Mouse (Mus musculus) limb, embryonic 12.5 days (tissue): ENCODE data around the gene Gpx5. TPM values are rescaled to one million over a fixed set of nuclear protein-coding genes. Genes with fewer than 3 reads are reported as not detected.

Source experiments
- ATAC-seq: fragments of 200-750 bp; cut with Nextera tagmentation; 2 replicates; pipeline ENCODE4 v1.8.0; 2017; ENCODE audit warnings: low read depth, moderate TSS enrichment; ENCODE audit not compliant: insufficient number of reproducible peaks, insufficient read depth, low FRiP score, low TSS enrichment
- H3K27ac ChIP-seq: fragments of 300-500 bp; sonication (generic); 2 replicates; pipeline ENCODE4 v1.5.1; 2016; ENCODE audit warnings: mild to moderate bottlenecking, moderate library complexity
- H3K27me3 ChIP-seq: fragments of 300-500 bp; sonication (generic); 2 replicates; pipeline ENCODE4 v1.6.1; 2016; ENCODE audit warnings: mild to moderate bottlenecking, moderate library complexity
- H3K36me3 ChIP-seq: fragments of 300-500 bp; sonication (generic); 2 replicates; pipeline ENCODE4 v1.6.1; 2016; ENCODE audit warnings: mild to moderate bottlenecking, moderate library complexity
- H3K4me1 ChIP-seq: fragments of 300-500 bp; sonication (generic); replicated peaks from 2 replicates; pipeline ENCODE4 v1.6.1; 2016
- H3K4me2 ChIP-seq: fragments of 300-500 bp; sonication (generic); 2 replicates; pipeline ENCODE4 v1.6.1; 2016; ENCODE audit warnings: mild to moderate bottlenecking, moderate library complexity
- H3K4me3 ChIP-seq: fragments of 300-500 bp; sonication (generic); replicated peaks from 2 replicates; pipeline ENCODE4 v1.5.1; 2016; ENCODE audit warnings: mild to moderate bottlenecking
- H3K9ac ChIP-seq: fragments of 300-500 bp; sonication (generic); replicated peaks from 2 replicates; pipeline ENCODE4 v1.6.1; 2016; ENCODE audit warnings: mild to moderate bottlenecking, moderate library complexity
- H3K9me3 ChIP-seq: fragments of 300-500 bp; sonication (generic); 2 replicates; pipeline ENCODE4 v1.6.1; 2016; ENCODE audit warnings: mild to moderate bottlenecking, moderate library complexity
- WGBS: fragments of 180-500 bp; shearing (Covaris S2); methylation state at CpG from one replicate; pipeline ENCODE4 v1.1.7; 2016; 5-methylcytosine and 5-hydroxymethylcytosine counted together
- polyA plus RNA-seq: library from polyadenylated mRNA; unstranded; fragments of >200 nt; fragmentation: Nextera tagmentation; extraction: Ambion mirVana; gene quantifications from 2 replicates; pipeline ENCODE4 v1.2.1, GENCODE M21; 2016

The Gpx5 gene
- polyA plus RNA-seq, result not detected in 2 replicates

DNA sequence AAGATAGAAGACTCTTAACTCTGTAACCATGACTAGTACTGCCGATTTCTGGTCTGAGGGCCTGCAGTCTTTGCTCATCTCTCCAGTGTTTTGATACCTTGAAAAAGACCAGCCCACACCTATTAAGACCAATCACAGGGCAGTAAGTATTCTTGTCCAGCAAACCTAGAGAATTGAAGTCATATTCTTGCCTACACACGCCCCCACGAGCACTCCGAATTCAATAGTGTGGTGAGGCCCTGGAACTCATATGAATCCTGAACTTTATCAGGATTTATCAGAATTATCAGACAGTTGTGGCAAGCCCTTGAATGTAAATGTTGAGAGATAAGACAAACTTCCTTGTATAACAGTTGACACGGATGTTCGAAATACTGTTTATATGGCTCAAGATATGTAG, at the start of gene Gpx5:
TSS of gene Gpx5 (minus strand) at position 101 of the 400 bp plus-strand sequence.
- no peak within 1 kb of the TSS for H3K27ac ChIP-seq
- H3K27me3 ChIP-seq, result no peaks in the 10 kb centered on the region; the same call in 1 of the 2 replicates
- H3K9ac ChIP-seq, result no peak within 1 kb of the TSS
- H3K4me3 ChIP-seq, result no peak within 1 kb of the TSS
- H3K9me3 ChIP-seq, result no peaks in the 10 kb centered on the region
- ATAC-seq, result no peak
- H3K36me3 ChIP-seq, result no peaks in the 10 kb centered on the region
- 94% methylated on average over 6 of the region's 6 CpGs for WGBS
- H3K4me1 ChIP-seq, result no peaks in the 10 kb centered on the region
- no peak within 1 kb of the TSS for H3K4me2 ChIP-seq

DNA sequence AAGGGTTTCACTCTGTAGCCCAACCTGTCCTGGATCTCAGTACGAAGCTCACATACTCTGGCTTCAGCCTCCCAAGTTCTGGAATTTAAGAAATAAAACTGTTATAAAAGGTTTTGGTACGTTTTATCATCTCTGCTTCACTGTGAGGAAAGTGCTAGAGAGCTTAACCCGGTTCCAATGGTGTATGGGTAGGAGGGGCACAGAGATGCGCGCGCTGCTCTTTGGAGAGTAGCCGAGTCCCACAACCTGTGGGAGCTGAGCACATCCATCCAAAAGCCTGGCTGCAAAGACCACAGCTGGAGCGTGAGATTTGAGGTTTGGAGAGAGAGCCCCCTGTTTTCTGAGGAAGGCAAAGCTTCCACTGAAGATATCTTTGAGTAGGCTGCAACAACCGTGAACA, 34.9 kb upstream of the Gpx5 start:
- H3K36me3 ChIP-seq, result no peaks in the 10 kb centered on the region
- peak; percentile 67; the same call in 1 of the 2 replicates for ATAC-seq
- H3K9ac ChIP-seq, result peak overlapping the region; percentile 37; the same call in 1 of the 2 replicates
- peak overlapping the region; percentile 69 for H3K4me2 ChIP-seq
- H3K9me3 ChIP-seq, result no peaks in the 10 kb centered on the region
- H3K27me3 ChIP-seq, result peaks cover 8% of the 10 kb centered on the region; the same call in 1 of the 2 replicates
- H3K27ac ChIP-seq, result no peak overlapping the region
- WGBS, result under 1% methylated on average over 9 of the region's 9 CpGs
- no peaks in the 10 kb centered on the region for H3K4me1 ChIP-seq
- H3K4me3 ChIP-seq, result peak overlapping the region; percentile 46

DNA sequence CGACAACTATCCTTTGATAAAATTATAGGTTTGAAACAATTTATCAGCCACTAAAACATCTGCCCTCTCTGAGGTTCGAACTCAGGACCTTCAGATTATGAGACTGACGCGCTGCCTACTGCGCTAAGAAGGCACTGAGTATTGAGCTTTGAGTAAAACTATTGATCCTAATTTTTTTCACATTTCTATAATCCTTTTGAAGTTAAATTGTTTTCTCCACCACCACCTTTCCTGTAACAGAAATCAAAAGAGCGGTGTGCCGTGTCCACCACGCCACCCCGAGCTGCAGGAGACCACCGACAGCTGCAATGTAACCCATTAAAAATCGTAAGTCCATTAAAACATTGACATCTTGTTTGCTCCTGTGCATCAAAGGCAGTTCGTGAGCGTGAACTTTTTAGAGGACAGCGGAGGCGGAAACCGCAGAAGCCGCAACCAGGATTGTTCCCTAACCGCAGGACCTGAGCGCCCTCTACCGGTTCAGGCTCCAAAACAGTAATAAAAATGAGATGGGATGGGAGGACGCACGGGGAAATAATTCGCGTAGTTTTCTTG, 34.2 kb upstream of the Gpx5 start:
- Histone ChIP-seq H3K9ac (0 out of 2 replicates have a peak overlapping the region, but pooled peaks have one; percentile 32), H3K27ac (no peak overlapping the region), H3K27me3 (peaks cover 11% of the 10 kb centered on the region; the same call in 1 of the 2 replicates), H3K36me3 (no peaks in the 10 kb centered on the region), H3K4me3 (peak overlapping the region; percentile 46), H3K4me2 (peak overlapping the region; percentile 69), H3K4me1 (no peaks in the 10 kb centered on the region), H3K9me3 (no peaks in the 10 kb centered on the region)
- 1% methylated on average over 24 of the region's 24 CpGs for WGBS
- ATAC-seq, result peak; percentile 66; the same call in 1 of the 2 replicates

DNA sequence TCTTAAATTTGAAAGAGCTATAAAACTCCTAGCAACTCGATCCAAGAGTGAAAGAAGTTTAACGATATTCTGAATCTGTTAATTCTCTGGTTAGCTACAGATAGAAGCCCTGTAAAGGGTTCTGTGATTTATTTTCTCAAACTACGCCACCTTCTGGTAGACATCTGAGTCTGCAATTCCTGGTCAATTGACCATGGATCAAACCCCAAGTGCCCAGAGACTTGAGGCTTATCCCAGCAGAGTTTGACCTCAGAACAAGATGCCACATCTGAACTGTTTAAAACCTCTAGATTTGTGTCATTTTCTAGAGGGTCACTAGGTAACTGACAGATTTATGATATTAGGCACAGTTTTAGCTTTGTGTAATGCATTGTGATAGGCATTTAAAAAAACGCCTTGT, 33.7 kb upstream of the Gpx5 start:
- WGBS, result 6% methylated on average over 4 of the region's 4 CpGs
- Histone ChIP-seq H3K27me3 (peaks cover 13% of the 10 kb centered on the region; the same call in 1 of the 2 replicates), H3K9ac (no peak overlapping the region), H3K4me2 (peak overlapping the region; percentile 69), H3K27ac (no peak overlapping the region), H3K4me1 (no peaks in the 10 kb centered on the region), H3K36me3 (no peaks in the 10 kb centered on the region), H3K9me3 (no peaks in the 10 kb centered on the region), H3K4me3 (no peak overlapping the region)
- ATAC-seq, result no peak

DNA sequence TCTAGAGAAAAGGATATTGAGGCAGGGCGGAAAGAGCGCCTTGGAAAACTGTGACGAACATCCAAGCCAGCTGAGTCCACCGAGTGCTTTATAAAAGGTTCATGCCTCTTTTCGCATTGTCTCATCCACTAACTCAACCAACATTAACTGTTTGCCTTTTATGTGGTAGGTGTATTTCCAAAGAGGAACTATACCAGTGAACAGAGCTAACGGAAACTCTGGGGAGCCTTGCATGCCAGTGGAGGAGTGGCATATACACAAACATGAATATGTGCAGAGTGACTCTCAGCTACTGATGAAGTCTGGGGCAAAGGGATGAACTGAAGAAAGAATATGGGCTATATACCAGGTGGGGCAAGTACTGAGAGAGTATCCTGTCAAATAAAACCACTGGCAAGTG, 30.9 kb upstream of the Gpx5 start:
- 74% methylated on average over 6 of the region's 6 CpGs for WGBS

DNA sequence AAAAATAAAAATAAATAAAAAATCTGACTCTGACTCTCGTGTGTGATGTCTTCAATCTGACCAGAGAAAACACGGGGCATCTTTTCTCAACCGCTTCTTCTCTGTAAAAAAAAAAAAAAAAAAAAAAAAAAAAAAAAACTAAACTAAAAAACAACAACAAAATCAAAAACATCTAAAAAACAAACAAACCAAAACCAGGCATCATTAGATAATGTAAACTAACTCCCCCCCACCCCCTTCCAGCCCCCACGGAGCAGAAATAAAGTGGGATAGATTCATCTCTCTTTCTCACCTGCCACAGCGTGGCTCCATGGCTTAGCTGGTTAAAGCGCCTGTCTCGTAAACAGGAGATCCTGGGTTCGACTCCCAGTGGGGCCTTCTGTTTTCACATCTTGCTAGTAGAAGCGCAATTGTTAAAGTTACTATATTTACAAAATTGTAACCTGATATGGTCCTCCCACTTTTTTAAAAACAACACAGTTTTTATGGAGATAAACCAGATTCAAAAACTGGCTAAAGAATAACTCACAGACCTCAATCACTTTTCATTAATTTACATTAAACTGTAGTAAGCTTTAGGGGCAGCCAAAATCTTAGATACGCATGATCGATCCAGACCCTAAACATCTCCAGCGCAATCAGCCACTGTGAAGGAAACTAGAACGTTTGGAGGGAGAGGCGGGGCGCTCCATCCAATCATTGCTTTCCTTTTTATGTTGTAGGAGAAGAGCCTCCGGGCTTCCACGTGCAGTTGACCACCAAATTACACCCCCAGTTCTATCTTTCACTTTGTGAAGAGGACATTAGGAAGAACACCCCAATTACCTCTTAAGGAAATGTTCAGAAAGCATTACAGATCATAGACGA, 30.2 kb upstream of the Gpx5 start:
- WGBS, result 16% methylated on average over 18 of the region's 18 CpGs

More for the DNA sequence above, 30.9 kb upstream of the Gpx5 start:
- H3K4me1 ChIP-seq, result no peaks in the 10 kb centered on the region
- H3K27ac ChIP-seq, result no peak overlapping the region
- peak overlapping the region; percentile 55; the same call in 1 of the 2 replicates for H3K4me2 ChIP-seq
- ATAC-seq, result no peak
- no peaks in the 10 kb centered on the region for H3K9me3 ChIP-seq
- H3K4me3 ChIP-seq, result no peak overlapping the region
- peaks cover 13% of the 10 kb centered on the region for H3K27me3 ChIP-seq
- H3K9ac ChIP-seq, result no peak overlapping the region
- H3K36me3 ChIP-seq, result no peaks in the 10 kb centered on the region

DNA sequence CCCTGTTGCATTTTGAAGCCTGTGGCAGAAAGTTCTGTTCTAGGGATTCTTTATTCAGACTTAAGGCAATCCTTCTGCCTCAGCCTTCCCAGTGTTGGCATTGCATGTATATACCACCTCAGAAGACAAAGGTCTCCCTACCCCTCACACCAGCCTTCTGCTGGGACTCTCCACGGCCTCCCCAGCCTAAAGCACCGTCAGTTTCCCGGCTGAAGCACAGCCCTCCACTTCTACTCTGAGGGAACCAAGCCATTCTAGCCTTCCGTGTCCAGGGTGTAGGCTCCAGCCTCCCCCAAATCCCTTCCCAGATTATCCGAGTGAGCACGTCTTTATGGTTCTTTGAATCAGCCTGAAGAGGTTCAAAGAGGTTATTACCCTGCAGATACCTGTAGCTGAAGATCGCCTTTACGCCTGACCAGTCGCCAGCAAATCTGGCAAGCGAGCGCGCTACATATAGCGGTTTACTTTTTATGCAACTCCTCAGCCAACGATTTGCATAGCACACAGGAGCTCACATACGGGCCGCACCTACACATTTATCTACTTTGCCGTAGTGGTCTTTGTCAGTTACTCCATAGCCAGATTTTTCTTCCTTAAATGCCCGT, 29.5 kb upstream of the Gpx5 start:
- no peaks in the 10 kb centered on the region for H3K4me1 ChIP-seq
- peak overlapping the region; percentile 31 for H3K4me3 ChIP-seq
- WGBS, result 3% methylated on average over 18 of the region's 18 CpGs
- H3K9ac ChIP-seq, result 0 out of 2 replicates have a peak overlapping the region, but pooled peaks have one; percentile 23
- H3K27ac ChIP-seq, result no peak overlapping the region
- H3K36me3 ChIP-seq, result no peaks in the 10 kb centered on the region
- H3K27me3 ChIP-seq, result peaks cover 8% of the 10 kb centered on the region; the same call in 1 of the 2 replicates
- no peak; the same call in 1 of the 2 replicates for ATAC-seq
- H3K4me2 ChIP-seq, result peak overlapping the region; percentile 55
- H3K9me3 ChIP-seq, result no peaks in the 10 kb centered on the region

More for the DNA sequence above, 30.2 kb upstream of the Gpx5 start:
- Histone ChIP-seq H3K4me3 (peak overlapping the region; percentile 31), H3K9me3 (no peaks in the 10 kb centered on the region), H3K27me3 (peaks cover 8% of the 10 kb centered on the region; the same call in 1 of the 2 replicates), H3K36me3 (no peaks in the 10 kb centered on the region), H3K27ac (no peak overlapping the region), H3K4me1 (no peaks in the 10 kb centered on the region), H3K9ac (no peak overlapping the region), H3K4me2 (peak overlapping the region; percentile 55)
- ATAC-seq, result no peak

DNA sequence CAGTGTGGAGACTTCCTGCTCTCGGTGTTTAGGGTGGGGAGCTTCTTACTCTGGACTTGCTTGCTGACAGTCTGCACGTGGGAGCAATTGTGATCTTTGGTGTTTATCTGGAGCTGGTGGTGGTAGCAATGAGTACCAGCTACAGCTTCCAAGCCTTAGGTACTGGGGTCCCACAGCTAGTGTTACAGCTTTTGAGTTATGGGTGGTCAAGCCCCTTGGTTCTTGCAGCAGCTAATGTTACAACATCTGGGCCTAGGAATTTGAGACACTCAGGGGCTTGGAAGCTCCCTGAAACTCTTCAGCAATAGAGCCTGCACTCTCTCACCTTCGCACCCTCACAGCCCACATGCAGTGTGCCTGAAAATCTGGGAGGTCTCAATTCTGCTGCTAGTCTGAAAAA, 27.7 kb upstream of the Gpx5 start:
- Histone ChIP-seq H3K4me1 (no peaks in the 10 kb centered on the region), H3K9me3 (no peaks in the 10 kb centered on the region), H3K4me2 (no peak overlapping the region), H3K4me3 (no peak overlapping the region), H3K36me3 (no peaks in the 10 kb centered on the region), H3K27ac (no peak overlapping the region), H3K9ac (no peak overlapping the region), H3K27me3 (peaks cover 8% of the 10 kb centered on the region; the same call in 1 of the 2 replicates)
- no peak for ATAC-seq
- 63% methylated on average over 3 of the region's 3 CpGs for WGBS

DNA sequence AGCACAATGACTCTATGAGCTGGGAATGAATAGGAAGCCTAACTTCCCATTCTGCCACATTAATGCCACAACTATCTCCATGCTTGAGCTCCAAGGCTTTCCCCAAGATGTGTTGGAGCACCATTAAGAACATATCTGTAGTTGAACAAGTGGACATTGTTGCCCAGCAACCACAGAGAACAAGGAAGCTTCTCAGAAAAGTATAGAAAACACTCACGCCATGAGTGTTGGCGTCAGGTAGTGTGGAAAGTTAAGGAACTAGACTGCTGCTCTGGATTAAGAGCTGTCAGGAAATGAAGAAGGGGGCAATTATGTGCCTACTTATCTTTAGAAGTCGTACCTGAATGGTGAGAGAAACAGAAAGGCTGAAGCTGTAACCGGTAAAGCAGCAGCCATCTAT, 21.4 kb upstream of the Gpx5 start:
- Histone ChIP-seq H3K27me3 (no peaks in the 10 kb centered on the region), H3K4me3 (no peak overlapping the region), H3K9ac (no peak overlapping the region), H3K27ac (no peak overlapping the region), H3K9me3 (no peaks in the 10 kb centered on the region), H3K4me1 (no peaks in the 10 kb centered on the region), H3K36me3 (no peaks in the 10 kb centered on the region), H3K4me2 (no peak overlapping the region)
- 83% methylated on average over 4 of the region's 4 CpGs for WGBS
- no peak for ATAC-seq

DNA sequence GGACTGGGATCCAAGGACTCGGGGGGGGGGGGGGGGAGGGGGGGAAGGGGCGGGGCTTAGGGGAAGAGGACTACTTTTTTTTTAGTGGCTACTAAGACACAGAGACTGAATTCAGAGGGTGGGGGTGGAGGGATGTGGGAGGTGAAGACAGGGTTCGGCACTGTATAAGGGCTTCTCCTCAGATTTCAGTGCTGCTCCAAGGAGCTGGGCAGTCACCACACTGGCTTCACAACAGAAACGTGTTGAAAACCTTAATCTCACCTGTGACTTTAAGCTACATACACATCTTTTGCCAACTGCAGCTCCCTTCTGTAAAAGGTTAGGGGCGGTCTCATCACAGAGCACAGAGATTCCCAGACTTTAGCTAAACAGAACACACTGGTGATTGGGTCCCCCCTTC, 20.3 kb upstream of the Gpx5 start:
- WGBS, result 38% methylated on average over 3 of the region's 5 CpGs
- ATAC-seq, result 0 out of 2 replicates have a peak, but pooled peaks have one; percentile 6
- Histone ChIP-seq H3K4me3 (no peak overlapping the region), H3K36me3 (no peaks in the 10 kb centered on the region), H3K9ac (no peak overlapping the region), H3K27ac (no peak overlapping the region), H3K4me2 (no peak overlapping the region), H3K9me3 (no peaks in the 10 kb centered on the region), H3K27me3 (no peaks in the 10 kb centered on the region), H3K4me1 (no peaks in the 10 kb centered on the region)

DNA sequence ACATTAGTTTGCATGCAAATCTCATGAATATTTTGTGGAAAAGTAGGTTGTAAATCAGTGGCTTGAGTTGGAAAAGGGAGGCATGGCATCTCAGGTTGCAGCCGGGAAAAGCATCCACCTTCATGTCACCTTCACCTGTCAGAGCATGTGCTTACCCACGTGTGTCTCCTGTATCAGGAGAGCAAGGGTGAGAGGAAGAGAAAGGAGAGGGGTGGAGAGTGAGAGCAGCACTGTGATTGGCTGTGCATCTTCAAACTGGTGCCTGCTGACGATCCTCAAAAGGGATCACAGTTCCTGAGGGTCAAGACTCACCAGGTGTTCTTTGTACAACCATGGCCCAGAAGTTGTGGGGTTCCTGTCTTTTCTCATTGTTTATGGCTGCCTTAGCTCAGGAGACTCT, 19.4 kb upstream of the Gpx5 start, which contains the start of gene Gpx6:
TSS of gene Gpx6 (plus strand) at position 200 of the 400 bp plus-strand sequence.
- Histone ChIP-seq H3K27ac (no peak within 1 kb of the TSS), H3K36me3 (no peaks in the 10 kb centered on the region), H3K4me3 (no peak within 1 kb of the TSS), H3K4me1 (no peaks in the 10 kb centered on the region), H3K27me3 (no peaks in the 10 kb centered on the region), H3K9ac (no peak within 1 kb of the TSS), H3K4me2 (no peak within 1 kb of the TSS), H3K9me3 (no peaks in the 10 kb centered on the region)
- no peak for ATAC-seq
- 21% methylated on average over 3 of the region's 3 CpGs for WGBS
